Mouse (Mus musculus): ENCODE measurements around the gene Nrn1l. TPM values are rescaled to one million over a fixed set of nuclear protein-coding genes. Genes with fewer than 3 reads are reported as not detected.

The Nrn1l gene
- polyA plus RNA-seq, 1 experiment: not detected

DNA sequence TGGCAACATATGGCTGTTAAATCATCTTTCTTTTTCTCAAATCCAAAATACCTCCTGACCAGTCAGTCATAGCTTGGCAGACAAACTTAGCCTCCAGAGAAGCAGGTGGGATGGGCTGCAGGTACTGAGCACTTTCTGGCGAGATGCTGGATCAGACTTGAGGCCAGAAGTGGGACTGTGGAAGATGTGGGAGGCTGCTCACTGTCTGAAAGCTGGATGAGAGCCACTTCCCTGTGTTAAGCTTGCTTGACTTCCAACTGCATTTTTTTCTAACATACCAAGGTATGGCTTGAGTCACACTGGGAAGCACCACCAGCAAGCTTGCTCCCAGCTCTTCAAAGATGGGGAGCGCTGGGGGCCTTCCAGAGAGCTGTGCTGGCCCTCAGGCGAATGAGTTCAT is 31.8 kb downstream of the Nrn1l start:
- Histone ChIP-seq H3K4me3 (ENCODE audit: insufficient read depth, low read depth, low read length) (no peak overlapping the region), H3K27ac (ENCODE audit: insufficient read depth, low read depth, low read length) (no peak overlapping the region), H3K4me1 (ENCODE audit: control insufficient read depth, insufficient read depth, low read length) (peaks cover 9% of the 10 kb centered on the region)
- WGBS: 56% methylated on average over 3 of the region's 3 CpGs
- TF ChIP-seq CTCF (IDR thresholded peaks at IDR 0.05; ENCODE audit: insufficient read depth, low read depth, low read length) (no peak), POLR2A (IDR thresholded peaks at IDR 0.05; ENCODE audit: insufficient read depth, low read depth, low read length) (no peak)

GRCm38 (mm10) chr8:105930602-105931001 is 37.2 kb downstream of the Nrn1l start:
- no peak overlapping the region for H3K27ac ChIP-seq (ENCODE audit: insufficient read depth, low read depth, low read length)
- TF ChIP-seq POLR2A (IDR thresholded peaks at IDR 0.05; ENCODE audit: insufficient read depth, low read depth, low read length) (no peak), CTCF (IDR thresholded peaks at IDR 0.05; ENCODE audit: insufficient read depth, low read depth, low read length) (peak; percentile 83)
- 14% methylated on average over 8 of the region's 8 CpGs for WGBS
- H3K4me1 ChIP-seq (ENCODE audit: control insufficient read depth, insufficient read depth, low read length): peaks cover 8% of the 10 kb centered on the region
- no peak overlapping the region for H3K4me3 ChIP-seq (ENCODE audit: insufficient read depth, low read depth, low read length)

- no peak for TF ChIP-seq CTCF (IDR thresholded peaks at IDR 0.05; ENCODE audit: insufficient read depth, low read depth, low read length)
- no peak for TF ChIP-seq POLR2A (IDR thresholded peaks at IDR 0.05; ENCODE audit: insufficient read depth, low read depth, low read length)
- Histone ChIP-seq H3K4me3 (ENCODE audit: insufficient read depth, low read depth, low read length) (no peak overlapping the region), H3K4me1 (ENCODE audit: control insufficient read depth, insufficient read depth, low read length) (peaks cover 13% of the 10 kb centered on the region), H3K27ac (ENCODE audit: insufficient read depth, low read depth, low read length) (no peak overlapping the region)
- 92% methylated on average over 3 of the region's 3 CpGs for WGBS
Observed at GRCm38 (mm10) chr8:105931271-105931670, 37.9 kb downstream of the Nrn1l start.

GRCm38 (mm10) chr8:105932525-105932924 is 39.2 kb downstream of the Nrn1l start:
- TF ChIP-seq POLR2A (IDR thresholded peaks at IDR 0.05; ENCODE audit: insufficient read depth, low read depth, low read length): no peak
- no peak for TF ChIP-seq CTCF (IDR thresholded peaks at IDR 0.05; ENCODE audit: insufficient read depth, low read depth, low read length)
- 92% methylated on average over 11 of the region's 11 CpGs for WGBS
- H3K4me1 ChIP-seq (ENCODE audit: control insufficient read depth, insufficient read depth, low read length): peaks cover 17% of the 10 kb centered on the region
- H3K27ac ChIP-seq (ENCODE audit: insufficient read depth, low read depth, low read length): no peak overlapping the region
- H3K4me3 ChIP-seq (ENCODE audit: insufficient read depth, low read depth, low read length): no peak overlapping the region

DNA sequence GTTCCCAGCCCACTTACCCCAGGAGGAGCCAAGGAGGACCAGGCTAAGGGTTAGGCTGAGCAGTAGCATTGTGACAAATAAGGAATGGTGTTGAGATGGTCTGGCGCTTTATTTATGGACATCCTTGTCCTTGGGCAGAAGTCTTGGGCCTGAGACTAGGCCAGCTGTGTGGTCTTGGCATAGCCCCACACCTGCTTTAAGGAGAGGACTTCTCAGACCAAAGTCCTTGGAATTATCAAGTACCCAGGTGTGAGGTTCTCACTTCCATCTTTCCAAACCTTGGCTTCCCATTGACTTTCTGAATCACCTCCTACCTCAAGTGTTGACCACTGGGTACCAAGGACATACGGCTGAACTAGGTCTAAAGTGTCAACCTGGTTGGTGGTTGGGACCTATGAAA is 40.4 kb downstream of the Nrn1l start, which contains the start of gene Ctrl:
Gene Ctrl (minus strand): TSS at position 101 of the 400 bp plus-strand sequence.
- H3K4me1 ChIP-seq (ENCODE audit: control insufficient read depth, insufficient read depth, low read length): peaks cover 17% of the 10 kb centered on the region
- H3K4me3 ChIP-seq (ENCODE audit: insufficient read depth, low read depth, low read length): no peak within 1 kb of the TSS
- H3K27ac ChIP-seq (ENCODE audit: insufficient read depth, low read depth, low read length): no peak within 1 kb of the TSS
- WGBS: 93% methylated on average over 2 of the region's 2 CpGs
- TF ChIP-seq POLR2A (IDR thresholded peaks at IDR 0.05; ENCODE audit: insufficient read depth, low read depth, low read length): no peak
- no peak for TF ChIP-seq CTCF (IDR thresholded peaks at IDR 0.05; ENCODE audit: insufficient read depth, low read depth, low read length)

DNA sequence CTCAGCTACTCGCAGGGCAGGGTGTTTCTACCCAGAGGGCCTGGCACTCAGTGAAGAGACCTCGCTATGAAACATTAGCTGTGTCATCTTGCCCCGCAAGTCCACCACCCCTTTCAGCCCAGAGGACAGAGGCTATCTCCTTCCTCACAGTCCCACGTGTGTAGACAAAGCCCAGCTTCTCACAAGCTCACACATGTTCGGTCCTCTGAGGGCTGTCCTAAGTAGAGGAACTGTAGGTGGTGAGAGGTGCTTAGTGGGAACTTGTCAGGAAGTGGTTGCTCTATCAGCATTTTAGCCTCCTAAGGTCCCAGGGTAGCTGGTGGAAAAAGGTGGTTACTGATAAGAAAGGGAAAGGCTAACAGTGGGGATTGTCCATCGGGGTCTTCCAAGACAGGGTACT is 41.7 kb downstream of the Nrn1l start:
- Histone ChIP-seq H3K4me1 (ENCODE audit: control insufficient read depth, insufficient read depth, low read length) (peaks cover 17% of the 10 kb centered on the region), H3K4me3 (ENCODE audit: insufficient read depth, low read depth, low read length) (no peak overlapping the region), H3K27ac (ENCODE audit: insufficient read depth, low read depth, low read length) (no peak overlapping the region)
- TF ChIP-seq POLR2A (IDR thresholded peaks at IDR 0.05; ENCODE audit: insufficient read depth, low read depth, low read length): no peak
- TF ChIP-seq CTCF (IDR thresholded peaks at IDR 0.05; ENCODE audit: insufficient read depth, low read depth, low read length): no peak
- WGBS: 83% methylated on average over 6 of the region's 6 CpGs

- TF ChIP-seq POLR2A (IDR thresholded peaks at IDR 0.05; ENCODE audit: insufficient read depth, low read depth, low read length): no peak
- no peak for TF ChIP-seq CTCF (IDR thresholded peaks at IDR 0.05; ENCODE audit: insufficient read depth, low read depth, low read length)
- WGBS: 32% methylated on average over 7 of the region's 7 CpGs
- H3K27ac ChIP-seq (ENCODE audit: insufficient read depth, low read depth, low read length): no peak overlapping the region; the same call in 1 of the 2 replicates
- peaks cover 9% of the 10 kb centered on the region for H3K4me1 ChIP-seq (ENCODE audit: control insufficient read depth, insufficient read depth, low read length)
- H3K4me3 ChIP-seq (ENCODE audit: insufficient read depth, low read depth, low read length): peak overlapping the region; percentile 77; the same call in 1 of the 2 replicates
Observed at GRCm38 (mm10) chr8:105935863-105936603, 42.7 kb downstream of the Nrn1l start.

DNA sequence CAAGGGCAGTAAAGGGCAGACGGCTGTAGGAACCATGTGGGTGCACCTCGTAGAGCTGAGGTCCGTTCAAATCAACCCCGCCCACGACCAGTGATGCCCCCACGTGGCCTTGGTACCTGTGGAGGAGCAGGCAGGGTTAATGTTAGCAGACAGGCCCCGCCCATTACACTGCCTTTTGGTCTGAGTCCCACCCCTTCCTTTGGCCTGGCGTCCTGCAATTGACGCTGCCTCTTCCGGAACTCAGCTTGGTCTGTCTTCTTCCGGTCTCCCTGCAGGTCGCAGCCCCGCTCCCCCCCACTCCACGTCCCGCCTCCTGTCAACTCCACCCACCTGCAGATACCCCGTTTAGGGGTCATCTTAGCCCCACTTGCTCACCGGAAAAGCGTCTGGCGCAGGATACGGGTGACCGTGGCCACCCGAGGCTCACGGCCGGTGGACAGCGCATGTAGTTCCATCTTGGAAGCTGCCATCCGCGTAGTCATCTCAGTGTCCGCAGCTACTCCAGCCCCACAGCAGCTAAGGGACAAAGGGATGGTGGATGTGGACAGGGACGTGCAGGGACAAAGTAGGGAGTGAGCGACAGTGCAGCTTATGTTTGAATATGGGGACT is 43.6 kb downstream of the Nrn1l start:
- H3K27ac ChIP-seq (ENCODE audit: insufficient read depth, low read depth, low read length): peak overlapping the region; percentile 87
- peaks cover 9% of the 10 kb centered on the region; the same call in 1 of the 2 replicates for H3K4me1 ChIP-seq (ENCODE audit: control insufficient read depth, insufficient read depth, low read length)
- under 1% methylated on average over 30 of the region's 30 CpGs for WGBS
- H3K4me3 ChIP-seq (ENCODE audit: insufficient read depth, low read depth, low read length): peak overlapping the region; percentile 77
- no peak for TF ChIP-seq CTCF (IDR thresholded peaks at IDR 0.05; ENCODE audit: insufficient read depth, low read depth, low read length)
- TF ChIP-seq POLR2A (IDR thresholded peaks at IDR 0.05; ENCODE audit: insufficient read depth, low read depth, low read length): peak; percentile 33; the same call in 1 of the 2 replicates

Data from olfactory bulb, adult 2 months (tissue).